Mouse (Mus musculus) inflammation-experienced regulatory T-cells, adult 6 months (primary cell): ENCODE measurements around the gene Stxbp1. TPM values are rescaled to one million over a fixed set of nuclear protein-coding genes. Genes with fewer than 3 reads are reported as not detected.

Experiments used
- ATAC-seq: one replicate; pipeline ENCODE4 v1.8.0; 2017
- polyA plus RNA-seq, 3 experiments: library from polyadenylated mRNA; unstranded; fragments of 100-300 nt; shearing (Covaris generic); gene quantifications; one replicate each; pipeline ENCODE4 v1.2.1; 2017

The Stxbp1 gene
- polyA plus RNA-seq, 3 experiments from 2014 or later, result 2.3 to 6.1 (median 5.0) TPM

DNA sequence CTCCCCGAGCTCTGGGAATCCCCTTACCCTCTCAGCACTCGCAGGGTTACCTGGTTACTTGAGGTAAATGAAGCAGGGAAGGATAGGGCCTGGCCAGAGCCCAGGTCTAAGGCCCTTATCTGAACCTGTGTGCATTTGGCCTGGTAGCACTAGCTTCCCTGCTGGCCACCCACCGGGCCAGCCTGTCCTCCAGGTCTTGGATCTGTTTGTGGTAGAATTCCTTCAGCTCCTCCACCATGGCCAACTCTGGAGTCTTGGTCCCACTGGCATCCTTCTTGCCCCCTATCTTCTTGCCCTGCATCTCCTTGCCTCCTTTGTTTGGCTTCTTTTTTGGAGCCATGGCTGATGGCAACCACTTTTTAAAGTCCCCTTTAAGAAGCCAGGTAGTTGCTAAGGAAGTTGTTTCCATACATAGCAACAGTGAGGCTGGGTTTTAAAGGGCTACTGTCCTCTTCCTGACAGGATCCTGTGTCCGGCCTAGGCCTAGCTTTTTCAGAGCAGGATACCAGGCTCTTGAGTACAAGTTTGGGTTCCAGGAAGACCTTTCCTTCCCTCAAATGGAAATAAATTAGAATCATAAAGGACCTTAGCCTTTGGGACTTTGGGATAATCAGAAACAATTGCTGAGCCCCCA, 62.9 kb downstream of the Stxbp1 start, which contains the start of gene Cfap157:
TSS of gene Cfap157 (minus strand) at position 381 of the 634 bp plus-strand sequence.
- no peak for ATAC-seq

DNA sequence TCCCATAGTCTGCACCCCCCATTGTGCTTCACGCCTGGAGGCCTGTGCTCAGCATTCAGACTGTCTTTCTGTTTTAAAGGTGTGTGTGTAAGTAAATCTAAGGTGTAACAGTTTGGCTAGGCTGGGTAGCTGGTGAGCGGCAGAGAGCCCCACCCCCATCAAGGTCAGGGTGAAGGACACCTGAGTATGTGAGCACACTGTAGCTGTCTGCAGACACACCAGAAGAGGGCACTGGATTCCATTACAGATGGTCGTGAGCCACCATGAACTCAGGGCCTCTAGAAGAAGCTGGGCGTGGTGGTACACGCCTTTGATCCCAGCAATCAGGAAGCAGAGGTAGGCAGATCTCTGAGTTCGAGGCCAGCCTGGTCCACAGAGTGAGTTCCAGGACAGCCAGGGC, 65.3 kb downstream of the Stxbp1 start:
- ATAC-seq, result no peak

DNA sequence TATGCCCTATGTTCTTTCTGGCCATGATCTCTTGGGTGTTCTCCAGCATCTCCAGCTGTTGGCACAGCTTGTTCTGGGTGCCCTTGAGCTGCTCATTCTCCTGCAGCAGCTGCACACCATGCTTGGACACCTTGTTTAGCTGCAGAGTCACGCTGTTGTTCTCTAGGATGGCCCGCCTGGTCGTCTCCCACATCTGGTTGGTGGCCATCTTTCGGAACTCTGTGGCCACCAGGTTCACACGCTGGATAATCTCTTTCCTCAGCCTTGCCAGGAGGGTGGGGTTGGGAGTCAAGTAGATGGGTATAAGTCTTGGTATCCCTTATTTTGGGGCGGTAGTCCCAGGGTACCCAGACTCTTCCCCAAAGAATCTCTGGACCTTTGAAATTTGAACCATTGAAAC, 67.3 kb downstream of the Stxbp1 start:
- ATAC-seq, result no peak

DNA sequence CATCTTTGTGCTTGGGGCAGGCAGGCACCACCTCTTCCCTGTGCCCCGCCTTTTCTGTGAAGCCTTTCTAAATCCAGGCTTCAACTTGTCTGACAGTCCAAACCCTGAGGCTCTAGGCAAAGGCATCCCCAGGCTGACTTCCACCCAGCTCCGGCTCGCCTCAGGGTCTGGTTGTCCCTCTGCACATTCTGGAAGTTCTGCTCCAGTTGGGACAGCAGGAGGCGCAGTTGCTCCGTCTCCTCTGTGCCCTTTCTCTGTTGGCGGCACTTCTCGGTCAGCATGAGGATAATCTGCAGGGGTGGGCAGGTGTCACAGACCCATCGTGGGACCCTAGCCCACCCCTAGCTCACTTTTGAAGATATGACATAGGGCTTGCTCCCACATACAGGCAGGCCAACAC, 67.9 kb downstream of the Stxbp1 start:
- no peak for ATAC-seq

GRCm38 (mm10) chr2:32778081-32778480, 69.0 kb downstream of the Stxbp1 start:
- no peak for ATAC-seq

DNA sequence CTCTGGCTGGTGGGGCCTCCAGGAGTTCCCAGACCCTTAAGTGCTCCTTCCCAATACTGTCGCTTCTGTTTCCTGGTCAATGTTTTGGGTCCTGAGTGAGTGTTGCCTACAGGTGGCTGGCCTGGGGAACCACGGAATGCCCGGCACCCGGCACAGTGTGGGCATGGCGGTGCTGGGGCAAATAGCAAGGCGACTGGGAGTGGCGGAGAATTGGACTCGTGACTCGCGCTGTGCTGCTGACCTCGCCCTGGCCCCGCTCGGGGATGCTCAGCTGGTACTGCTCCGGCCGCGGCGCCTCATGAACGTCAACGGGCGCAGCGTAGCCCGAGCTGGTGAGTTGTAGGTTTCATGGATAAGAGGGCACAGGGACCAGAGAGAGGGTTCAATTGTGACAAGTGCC, 70.9 kb downstream of the Stxbp1 start:
- ATAC-seq, result no peak

- peak; percentile 91 for ATAC-seq
Measured at GRCm38 (mm10) chr2:32775359-32776074, 71.5 kb downstream of the Stxbp1 start, which contains the start of the genes Ttc16 and Ptrh1. TSS of gene Ttc16 (minus strand) at chr2:32775633. TSS of gene Ptrh1 (plus strand) at chr2:32775786.

DNA sequence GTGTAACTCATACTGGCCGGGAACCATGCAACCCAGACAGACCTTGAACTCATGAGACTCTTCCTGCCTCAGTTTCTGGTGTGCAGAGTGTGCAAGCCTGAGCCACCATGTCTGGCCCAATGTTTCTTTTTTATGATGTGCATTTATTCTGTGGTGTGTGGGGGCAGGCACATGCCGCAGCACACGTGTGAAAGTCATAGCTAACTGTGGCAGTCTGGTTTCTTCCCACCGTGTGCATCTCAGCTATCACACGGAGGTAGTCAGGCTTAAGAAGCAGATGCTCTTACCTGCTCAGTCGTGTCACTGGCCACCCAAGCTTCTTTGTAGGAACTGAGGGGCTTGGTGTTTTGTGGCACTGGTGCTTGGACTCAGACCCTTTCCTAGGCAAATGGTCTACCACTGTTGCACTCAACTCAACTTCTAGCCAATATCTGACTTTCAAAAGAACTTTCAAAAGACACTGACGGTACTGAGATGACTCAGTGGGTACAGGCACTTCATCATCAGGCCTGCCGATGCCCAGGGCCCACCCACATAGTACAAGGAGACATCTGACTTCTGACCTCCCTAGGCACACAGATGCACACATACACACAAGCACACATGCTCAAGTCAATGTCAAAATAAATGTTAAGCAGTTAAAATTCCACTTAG, 74.3 kb downstream of the Stxbp1 start:
- ATAC-seq, result no peak

GRCm38 (mm10) chr2:32771886-32772285, 75.2 kb downstream of the Stxbp1 start:
- ATAC-seq, result no peak

GRCm38 (mm10) chr2:32769327-32770085, 77.5 kb downstream of the Stxbp1 start:
- ATAC-seq, result no peak

- no peak for ATAC-seq
Measured at GRCm38 (mm10) chr2:32768661-32769285, 78.3 kb downstream of the Stxbp1 start.

DNA sequence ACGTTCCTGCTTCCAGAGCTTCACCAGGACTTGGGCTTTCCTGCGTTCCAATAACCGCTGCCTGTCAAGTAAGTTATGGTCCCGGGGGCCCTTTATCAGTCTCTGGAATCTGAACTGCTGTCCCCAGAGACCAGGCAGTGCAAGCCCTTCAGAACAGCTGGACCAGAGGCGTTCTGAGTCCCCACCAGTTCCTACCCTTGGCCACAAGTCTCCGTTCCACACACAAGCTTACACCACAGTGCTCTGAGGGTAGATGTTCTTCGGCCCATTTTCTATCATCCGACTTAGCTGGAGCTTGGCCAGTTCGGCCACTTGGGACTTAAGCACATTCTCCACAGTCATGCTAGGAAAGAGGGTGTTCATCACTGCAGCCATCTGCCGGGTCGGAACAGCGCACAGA, 79.8 kb downstream of the Stxbp1 start:
- ATAC-seq, result no peak

GRCm38 (mm10) chr2:32763353-32763752, 83.7 kb downstream of the Stxbp1 start:
- ATAC-seq, result no peak

DNA sequence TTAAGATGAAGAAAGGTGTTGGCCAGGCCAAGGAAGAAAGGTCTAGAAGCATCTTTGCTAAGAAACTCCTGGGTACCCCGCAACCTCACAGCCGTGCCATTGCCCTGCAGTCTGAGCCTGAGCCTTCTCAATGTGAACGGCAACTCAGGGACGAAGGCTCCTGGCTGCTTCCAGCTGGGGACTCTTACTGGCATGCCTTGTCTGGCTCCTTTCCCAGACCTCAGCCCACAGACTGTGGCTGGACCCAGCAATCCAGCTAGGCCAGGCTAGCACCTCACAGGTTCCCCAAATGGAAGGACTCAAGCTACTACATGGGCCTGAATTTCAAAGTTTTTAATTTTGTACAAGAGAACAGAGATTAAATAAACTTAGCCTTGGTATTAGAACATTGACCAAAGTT, 85.2 kb downstream of the Stxbp1 start:
- no peak for ATAC-seq

DNA sequence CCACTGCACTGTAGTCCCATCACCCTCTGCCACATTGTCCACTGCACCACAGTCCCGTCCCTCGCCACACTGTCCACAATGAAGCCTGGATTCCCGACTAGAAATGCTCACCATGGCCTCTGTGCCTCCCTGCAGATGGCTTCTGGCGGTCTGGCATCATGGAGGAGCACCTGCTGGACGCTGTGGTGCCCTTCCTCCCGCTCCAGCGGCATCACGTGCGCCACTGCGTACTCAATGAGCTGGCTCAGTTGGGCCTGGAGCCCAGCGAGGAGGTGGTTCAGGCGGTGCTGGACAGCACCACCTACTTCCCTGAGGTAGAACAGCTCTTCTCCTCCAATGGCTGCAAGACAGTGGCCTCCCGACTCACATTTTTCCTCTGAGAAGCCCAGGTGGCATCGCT, 85.7 kb downstream of the Stxbp1 start:
- no peak for ATAC-seq

DNA sequence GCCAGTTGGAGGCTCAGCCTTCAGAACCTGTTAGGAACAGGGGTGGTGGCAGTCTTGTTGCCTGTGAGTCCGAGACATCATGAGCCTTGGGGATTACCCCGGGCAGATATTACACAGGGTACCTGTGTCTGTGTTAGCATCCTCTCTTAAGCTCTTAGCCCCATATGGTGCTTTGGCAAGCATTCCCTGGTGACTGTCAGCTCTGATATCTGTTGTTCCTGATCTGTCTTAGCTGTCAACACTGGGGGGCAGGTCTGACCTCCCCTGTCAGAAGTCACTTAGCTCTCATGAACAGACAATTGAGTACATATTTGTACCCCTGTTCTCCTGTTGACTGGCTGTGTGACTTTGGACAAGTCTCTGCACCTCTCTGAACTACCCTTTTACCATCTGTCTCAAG, 88.0 kb downstream of the Stxbp1 start:
- ATAC-seq, result no peak

- no peak for ATAC-seq
Measured at GRCm38 (mm10) chr2:32758503-32758902, 88.5 kb downstream of the Stxbp1 start.

- peak; percentile 96 for ATAC-seq
Measured at GRCm38 (mm10) chr2:32757056-32757845, 89.8 kb downstream of the Stxbp1 start, which contains the start of gene Tor2a. TSS of gene Tor2a (plus strand) at chr2:32757234.

- ATAC-seq, result no peak
Measured at GRCm38 (mm10) chr2:32756674-32757055, 90.4 kb downstream of the Stxbp1 start.

GRCm38 (mm10) chr2:32752181-32752580, 94.9 kb downstream of the Stxbp1 start:
- no peak for ATAC-seq

- no peak for ATAC-seq
Measured at GRCm38 (mm10) chr2:32751665-32752033, 95.4 kb downstream of the Stxbp1 start.
